Mouse (Mus musculus) ovary, postnatal 10 days (tissue): Measurements from ENCODE around the gene Dnm3.

Experiments
- DNase-seq: peaks from one replicate; pipeline ENCODE4 v3.0.0; 2022; ENCODE audit warnings: low spot score

The Dnm3 gene

GRCm38 (mm10) chr1:161983979-161984566, 493.8 kb downstream of the Dnm3 start:
- no peak for DNase-seq

- DNase-seq: no peak
Observed at GRCm38 (mm10) chr1:161983451-161983850, 494.4 kb downstream of the Dnm3 start.

DNA sequence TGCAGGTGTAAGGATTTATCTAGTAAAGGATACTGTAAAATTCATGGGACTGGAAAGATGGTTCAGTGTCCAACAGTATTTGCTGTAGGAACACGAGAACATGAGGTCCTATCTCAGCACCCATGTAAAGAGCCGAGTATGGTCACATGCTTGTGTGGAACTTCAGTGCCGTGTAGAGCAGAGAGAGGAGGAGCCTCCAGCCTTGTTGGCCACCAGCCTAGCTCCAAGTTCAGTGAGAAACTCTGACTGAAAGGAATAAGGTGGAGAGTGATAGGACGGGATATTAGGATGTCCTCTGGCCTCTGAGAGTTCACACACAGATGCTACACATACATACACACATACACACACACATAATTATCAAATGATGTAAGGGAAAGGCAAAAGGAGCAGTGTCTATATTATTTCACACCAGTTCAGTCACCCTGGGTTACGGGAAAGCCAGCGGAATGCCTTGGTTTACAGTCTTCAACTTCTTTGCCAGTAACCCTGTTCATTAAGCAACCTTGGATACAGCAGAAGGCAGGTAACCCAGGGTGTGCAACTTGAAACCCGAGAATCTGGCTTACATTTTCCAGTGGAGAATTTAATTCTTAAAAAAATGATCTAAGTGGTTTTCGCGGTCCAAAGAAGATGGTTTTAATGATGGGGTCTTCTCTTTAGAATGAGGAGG, 497.1 kb downstream of the Dnm3 start:
- no peak for DNase-seq

- no peak for DNase-seq
Observed at GRCm38 (mm10) chr1:161980046-161980445, 497.8 kb downstream of the Dnm3 start.

DNA sequence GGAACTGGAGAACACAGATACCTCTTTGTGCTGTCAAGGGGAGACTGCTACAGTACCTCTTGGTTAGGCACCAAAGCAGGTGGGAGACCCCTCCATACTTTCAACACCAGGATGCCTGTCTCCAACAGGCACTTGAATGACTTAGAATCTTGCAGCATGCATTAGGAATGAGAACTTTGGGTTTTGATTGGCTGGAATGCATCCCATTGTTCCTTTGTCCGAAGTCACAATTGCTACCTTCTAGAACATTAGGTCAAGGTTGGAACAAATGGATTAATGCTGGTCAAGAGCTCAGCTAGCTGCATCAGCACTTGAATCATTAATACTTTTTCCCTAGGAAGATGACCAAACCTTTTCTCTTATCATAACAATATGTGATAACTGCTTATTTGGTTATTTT, 498.3 kb downstream of the Dnm3 start, which contains the start of gene 4930558K02Rik:
Gene 4930558K02Rik (minus strand): TSS at position 101 of the 400 bp plus-strand sequence.
- no peak for DNase-seq

GRCm38 (mm10) chr1:161978173-161978700, 499.6 kb downstream of the Dnm3 start:
- DNase-seq: no peak

DNA sequence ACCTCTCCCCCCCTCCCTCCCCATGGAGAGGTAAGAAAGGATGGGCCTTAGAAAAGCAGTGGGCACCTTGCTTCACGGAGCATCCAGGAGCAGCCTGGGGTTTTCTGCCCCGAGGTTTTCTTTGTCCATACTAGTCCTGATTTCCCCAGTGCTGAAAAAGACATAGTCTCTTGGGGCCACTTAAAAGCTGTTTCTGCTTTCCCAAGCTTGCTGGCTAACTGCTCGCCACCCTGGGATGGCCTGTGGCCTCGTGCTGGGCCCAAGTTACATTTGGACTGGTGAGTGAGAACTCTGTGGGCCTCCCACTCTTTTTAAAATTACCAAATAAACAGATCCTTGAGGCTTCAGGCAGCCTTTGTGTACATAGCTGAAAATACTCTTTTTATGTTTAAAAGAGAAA, 500.5 kb downstream of the Dnm3 start:
- DNase-seq: no peak

DNA sequence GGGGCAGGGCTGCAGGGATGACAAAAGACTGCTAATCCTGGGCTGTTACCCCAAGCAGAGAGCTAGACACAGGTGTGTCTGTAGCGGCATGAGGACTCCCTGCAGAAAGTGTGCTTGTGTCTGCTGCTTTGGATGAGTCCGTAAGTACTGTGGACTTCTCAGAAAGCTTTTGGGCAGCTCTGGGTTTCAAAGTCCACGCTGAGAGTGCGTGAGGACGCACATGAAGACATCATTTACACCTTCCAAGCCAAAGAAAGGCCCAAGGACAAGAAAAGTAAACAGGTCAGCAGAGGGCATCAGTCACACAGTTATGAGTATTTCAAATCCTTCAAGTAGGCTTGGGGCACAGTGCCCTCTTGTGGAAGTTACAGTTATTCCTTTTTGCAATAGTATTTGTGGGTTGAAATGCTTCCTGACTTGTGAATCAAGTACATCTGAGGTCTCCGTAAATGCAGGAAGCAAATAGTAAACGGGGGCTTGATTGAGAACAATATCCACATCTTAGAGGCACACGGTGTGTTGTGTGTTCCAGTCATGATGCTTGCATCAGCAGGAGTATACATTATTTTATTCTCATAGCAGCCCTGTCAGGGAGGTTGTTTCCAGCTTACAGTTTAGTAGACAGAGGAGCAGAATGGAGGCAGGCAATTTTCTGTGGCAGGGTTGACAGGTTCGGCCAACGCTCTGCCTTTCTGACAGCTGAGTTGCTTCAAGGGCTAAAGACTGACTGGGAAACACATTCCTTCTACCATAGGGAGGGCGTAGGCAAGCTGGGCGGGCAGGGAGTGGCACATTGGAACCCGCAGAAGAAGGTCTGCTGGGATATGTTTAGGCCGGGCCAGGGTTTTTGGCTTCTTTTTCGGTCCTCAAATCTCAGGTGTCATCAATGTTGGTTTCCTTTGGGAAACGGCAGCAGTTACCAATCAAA, 501.3 kb downstream of the Dnm3 start:
- DNase-seq: peak; percentile 36

DNA sequence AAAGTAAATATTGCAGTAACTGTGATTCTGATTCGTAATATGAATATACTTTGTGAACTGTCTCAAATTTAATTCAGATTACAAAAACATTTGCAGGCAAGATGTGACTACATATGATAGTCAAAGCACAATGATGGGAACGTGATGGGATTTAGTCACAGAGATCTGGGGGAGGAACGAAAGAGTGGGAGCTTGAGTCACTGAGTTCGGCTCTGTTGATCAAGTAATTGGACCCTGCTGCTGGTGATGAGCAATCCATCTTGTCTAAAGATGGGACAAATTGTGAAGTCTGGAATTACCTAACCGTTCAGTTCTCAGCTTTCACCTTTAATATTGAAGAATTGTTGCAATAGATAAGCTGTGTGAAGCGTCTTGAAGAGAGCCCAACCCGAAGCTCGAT, 505.6 kb downstream of the Dnm3 start:
- no peak for DNase-seq

GRCm38 (mm10) chr1:161970874-161971273, 507.0 kb downstream of the Dnm3 start:
- no peak for DNase-seq

- peak; percentile 73 for DNase-seq
Observed at GRCm38 (mm10) chr1:161968589-161969407, 509.0 kb downstream of the Dnm3 start, which contains the start of gene Pigc. Pigc (plus strand) TSS chr1:161969186.

GRCm38 (mm10) chr1:161967936-161968335, 509.9 kb downstream of the Dnm3 start:
- DNase-seq: no peak

DNA sequence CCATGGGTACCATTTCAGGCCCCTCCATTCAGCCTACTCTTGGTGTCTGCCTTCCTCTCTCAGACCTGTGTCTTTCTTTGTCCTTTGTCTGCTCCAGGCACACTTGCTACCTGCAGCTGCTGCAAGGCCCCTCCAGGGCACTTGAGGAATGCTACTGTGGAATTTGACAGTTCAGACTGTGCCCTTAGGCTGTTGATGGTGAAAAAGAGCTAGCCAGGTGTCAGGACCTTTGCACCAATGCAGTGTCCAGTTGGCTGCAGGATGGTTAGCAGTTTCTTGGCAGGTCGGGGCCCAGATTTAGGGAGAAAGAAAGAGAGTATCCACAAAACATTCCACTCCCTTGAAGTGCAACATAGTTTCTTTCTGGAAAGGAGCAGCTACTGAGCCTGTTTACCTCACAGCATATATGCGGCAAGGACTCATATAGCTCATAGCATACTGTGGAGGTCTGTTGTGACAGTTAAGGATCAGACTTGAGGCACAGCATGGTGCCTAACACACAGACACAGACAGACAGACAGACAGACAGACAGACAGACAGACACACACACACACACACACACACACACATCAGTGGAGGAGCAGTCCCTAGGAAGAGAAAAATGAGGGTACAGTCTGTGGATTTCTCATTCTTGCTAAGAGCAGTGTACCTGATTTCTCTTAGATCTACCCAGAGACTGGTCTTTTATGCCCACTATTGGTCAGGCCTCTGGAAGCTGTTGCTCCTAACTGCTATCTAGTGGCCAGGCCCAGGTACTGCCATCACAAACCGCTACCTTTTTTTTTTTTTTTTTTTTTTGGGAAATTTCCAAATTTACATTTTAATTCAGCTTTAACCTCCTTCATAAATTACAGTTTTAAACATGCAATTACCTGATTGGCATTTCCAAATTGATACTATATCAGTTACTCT, 515.1 kb downstream of the Dnm3 start:
- DNase-seq: no peak

- no peak for DNase-seq
Observed at GRCm38 (mm10) chr1:161957964-161958950, 519.6 kb downstream of the Dnm3 start.

- DNase-seq: no peak
Observed at GRCm38 (mm10) chr1:161955846-161956245, 522.0 kb downstream of the Dnm3 start.

DNA sequence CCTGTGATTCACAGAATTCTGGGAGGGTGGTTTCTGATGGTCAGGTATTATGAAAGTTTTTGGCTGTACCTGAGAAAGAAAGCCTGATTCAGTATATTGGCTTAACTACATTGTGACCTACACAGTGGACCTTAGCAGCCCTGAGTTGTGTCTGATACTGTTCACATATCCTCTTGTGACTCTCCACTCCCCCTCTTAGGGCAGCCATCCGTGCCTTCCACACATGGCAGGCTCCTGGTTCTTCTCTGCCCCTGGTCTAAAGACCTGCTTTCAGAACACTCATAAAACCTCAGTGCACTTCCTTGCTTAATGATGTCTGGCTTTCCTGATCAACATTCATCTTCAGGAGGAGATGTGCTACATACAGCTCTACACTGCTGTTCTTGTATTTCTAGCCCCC, 525.2 kb downstream of the Dnm3 start:
- no peak for DNase-seq

GRCm38 (mm10) chr1:161951009-161951779, 526.6 kb downstream of the Dnm3 start:
- no peak for DNase-seq

DNA sequence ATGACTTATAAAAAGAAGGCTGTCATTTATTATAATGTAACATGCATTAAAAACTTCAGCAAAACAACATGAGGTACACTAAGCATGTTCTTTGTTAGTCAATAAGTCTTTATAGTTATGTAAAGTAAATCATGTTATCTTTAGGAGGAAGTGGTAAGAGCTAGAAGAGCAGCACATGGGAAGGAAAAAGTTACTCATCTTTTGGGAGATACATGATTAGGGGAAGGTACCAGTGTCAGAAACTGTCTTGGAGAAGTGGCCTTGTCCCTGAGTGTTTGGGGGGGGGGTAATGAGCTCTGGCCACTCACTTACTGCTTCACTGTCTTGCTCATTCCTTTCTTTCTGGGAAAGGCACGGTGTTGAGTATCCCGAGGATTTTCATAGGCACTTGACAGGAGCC, 535.8 kb downstream of the Dnm3 start:
- no peak for DNase-seq
